Mouse (Mus musculus) MEL (cell line): ENCODE results near the gene Mrps18b. TPM values are rescaled to one million over a fixed set of nuclear protein-coding genes. Genes with fewer than 3 reads are reported as not detected.

Experiments used
- DNase-seq: peaks from one replicate; pipeline ENCODE4 v3.0.0; 2011; ENCODE audit warnings: low read depth, low spot score
- H3K27ac ChIP-seq: 2 replicates; pipeline ENCODE4 v1.5.1; 2012; ENCODE audit warnings: low read depth, mild to moderate bottlenecking, control low read depth, low read length, moderate library complexity; ENCODE audit not compliant: control insufficient read depth
- H3K27me3 ChIP-seq, 2 experiments: fragments of 150-350 bp in 1 of 2; sonication (generic) in 1 of 2; 2 replicates each; pipeline ENCODE4 v1.6.1; 2012; ENCODE audit warnings: low read length in 2 of 2, mild to moderate bottlenecking in 2 of 2, improper control_type of control experiment in 1 of 2, moderate library complexity in 1 of 2; ENCODE audit not compliant: insufficient read depth in 2 of 2, control insufficient read depth in 1 of 2
- H3K36me3 ChIP-seq, 2 experiments: 2 replicates each; pipeline ENCODE4 v1.6.1; 2012 to 2014; ENCODE audit warnings: low read length in 2 of 2, improper control_type of control experiment in 1 of 2, inconsistent platforms in 1 of 2, mild to moderate bottlenecking in 1 of 2; ENCODE audit not compliant: insufficient read depth in 2 of 2, control insufficient read depth in 1 of 2
- H3K4me1 ChIP-seq, 2 experiments: fragments of 150-350 bp in 1 of 2; sonication (generic) in 1 of 2; 2 replicates each; pipeline ENCODE4 v1.6.1; 2012; ENCODE audit warnings: low read length in 2 of 2, improper control_type of control experiment in 1 of 2, mild to moderate bottlenecking in 1 of 2; ENCODE audit not compliant: insufficient read depth in 2 of 2, control insufficient read depth in 1 of 2
- H3K4me3 ChIP-seq, 2 experiments: fragments of 150-350 bp in 1 of 2; sonication (generic) in 1 of 2; 2 replicates each; pipeline ENCODE4 v1.5.1; 2012; ENCODE audit warnings: low read depth in 2 of 2, low read length in 2 of 2, mild to moderate bottlenecking in 2 of 2, moderate library complexity in 2 of 2, control low read depth in 1 of 2, improper control_type of control experiment in 1 of 2; ENCODE audit not compliant: control insufficient read depth in 1 of 2, insufficient read depth in 1 of 2
- H3K79me2 ChIP-seq: 2 replicates; pipeline ENCODE4 v1.6.1; 2012; ENCODE audit warnings: mild to moderate bottlenecking, low read length, moderate library complexity; ENCODE audit not compliant: control insufficient read depth, poor library complexity, insufficient read depth
- H3K9ac ChIP-seq: 2 replicates; pipeline ENCODE4 v1.6.1; 2012; ENCODE audit warnings: low read depth, mild to moderate bottlenecking, control low read depth, low read length, moderate library complexity; ENCODE audit not compliant: control insufficient read depth, poor library complexity, severe bottlenecking
- H3K9me3 ChIP-seq: fragments of 150-350 bp; sonication (generic); replicated peaks from 2 replicates; pipeline ENCODE4 v1.6.1; 2012; ENCODE audit warnings: mild to moderate bottlenecking, low read length, improper control_type of control experiment, moderate library complexity; ENCODE audit not compliant: insufficient read depth
- BHLHE40 ChIP-seq: IDR thresholded peaks from 2 replicates; pipeline ENCODE4 v1.6.1; 2012; ENCODE audit warnings: low read depth, mild to moderate bottlenecking, inconsistent platforms, low read length, improper control_type of control experiment, borderline replicate concordance
- CHD1 ChIP-seq: IDR thresholded peaks from 2 replicates; pipeline ENCODE4 v1.6.1; 2012; ENCODE audit warnings: low read depth, mild to moderate bottlenecking, inconsistent platforms, low read length, improper control_type of control experiment
- CHD2 ChIP-seq: IDR thresholded peaks from 2 replicates; pipeline ENCODE4 v1.6.1; 2011; ENCODE audit warnings: low read length, improper control_type of control experiment
- CTCF ChIP-seq, 3 experiments: IDR thresholded peaks in 2 of 3; conservative IDR thresholded peaks in 1 of 3; 2 replicates each; pipeline ENCODE4 v1.5.1; 2011 to 2012; ENCODE audit warnings: low read length in 3 of 3, low read depth in 2 of 3, mild to moderate bottlenecking in 2 of 3, improper control_type of control experiment in 1 of 3, inconsistent platforms in 1 of 3, mixed read lengths in 1 of 3, moderate library complexity in 1 of 3; ENCODE audit not compliant: control insufficient read depth in 1 of 3, insufficient read depth in 1 of 3, poor library complexity in 1 of 3, severe bottlenecking in 1 of 3
- E2F4 ChIP-seq: IDR thresholded peaks from 2 replicates; pipeline ENCODE4 v1.6.1; 2011; ENCODE audit warnings: low read depth, low read length, improper control_type of control experiment, borderline replicate concordance
- ELF1 ChIP-seq: IDR thresholded peaks from 2 replicates; pipeline ENCODE4 v1.6.1; 2014; ENCODE audit warnings: low read depth, mild to moderate bottlenecking, inconsistent platforms, low read length, improper control_type of control experiment, moderate library complexity
- EP300 ChIP-seq, 2 experiments: IDR thresholded peaks; 2 replicates each; pipeline ENCODE4 v1.6.1; 2011; ENCODE audit warnings: improper control_type of control experiment in 2 of 2, low read length in 2 of 2, low read depth in 1 of 2, mild to moderate bottlenecking in 1 of 2
- ETS1 ChIP-seq: IDR thresholded peaks from 2 replicates; pipeline ENCODE4 v1.6.1; 2012; ENCODE audit warnings: low read depth, mild to moderate bottlenecking, inconsistent platforms, low read length, improper control_type of control experiment, moderate library complexity
- GABPA ChIP-seq: IDR thresholded peaks from 2 replicates; pipeline ENCODE4 v1.6.1; 2012; ENCODE audit warnings: low read depth, mild to moderate bottlenecking, inconsistent platforms, low read length, improper control_type of control experiment, moderate library complexity
- KAT2A ChIP-seq: conservative IDR thresholded peaks from 2 replicates; pipeline ENCODE4 v1.6.1; 2012; ENCODE audit warnings: low read depth, low read length, improper control_type of control experiment, inconsistent platforms
- MAFK ChIP-seq: IDR thresholded peaks from 2 replicates; pipeline ENCODE4 v1.6.1; 2011; ENCODE audit warnings: low read depth, mild to moderate bottlenecking, low read length, improper control_type of control experiment, borderline replicate concordance
- MAX ChIP-seq: IDR thresholded peaks from 2 replicates; pipeline ENCODE4 v1.6.1; 2011; ENCODE audit warnings: low read length, improper control_type of control experiment
- MAZ ChIP-seq: IDR thresholded peaks from 2 replicates; pipeline ENCODE4 v1.6.1; 2012; ENCODE audit warnings: low read depth, mild to moderate bottlenecking, inconsistent platforms, low read length, improper control_type of control experiment
- MEF2A ChIP-seq: IDR thresholded peaks from 2 replicates; pipeline ENCODE4 v1.6.1; 2014; ENCODE audit warnings: low read depth, mild to moderate bottlenecking, inconsistent platforms, low read length, improper control_type of control experiment; ENCODE audit not compliant: poor library complexity, insufficient replicate concordance, severe bottlenecking; ENCODE audit errors: extremely low read depth
- MYC ChIP-seq: IDR thresholded peaks from 2 replicates; pipeline ENCODE4 v1.6.1; 2011; ENCODE audit warnings: low read depth, mild to moderate bottlenecking, low read length, improper control_type of control experiment, moderate library complexity
- NELFE ChIP-seq: IDR thresholded peaks from 2 replicates; pipeline ENCODE4 v1.6.1; 2011; ENCODE audit warnings: low read depth, low read length, improper control_type of control experiment
- POLR2A ChIP-seq, 2 experiments: IDR thresholded peaks; 2 replicates each; pipeline ENCODE4 v1.6.1; 2011 to 2012; ENCODE audit warnings: low read length in 2 of 2, mild to moderate bottlenecking in 2 of 2, control low read depth in 1 of 2, improper control_type of control experiment in 1 of 2, low read depth in 1 of 2, moderate library complexity in 1 of 2; ENCODE audit not compliant: control insufficient read depth in 1 of 2, insufficient read depth in 1 of 2, poor library complexity in 1 of 2
- POLR2AphosphoS2 ChIP-seq: IDR thresholded peaks from 2 replicates; pipeline ENCODE4 v1.6.1; 2011; ENCODE audit warnings: low read length, improper control_type of control experiment
- POLR2AphosphoS5 ChIP-seq: IDR thresholded peaks from 2 replicates; pipeline ENCODE4 v1.6.1; 2012; ENCODE audit warnings: low read depth, borderline replicate concordance, mild to moderate bottlenecking, inconsistent platforms, low read length, moderate library complexity, mixed read lengths
- RAD21 ChIP-seq: IDR thresholded peaks from 2 replicates; pipeline ENCODE4 v1.6.1; 2011; ENCODE audit warnings: mild to moderate bottlenecking, low read depth, low read length, improper control_type of control experiment
- UBTF ChIP-seq: IDR thresholded peaks from 2 replicates; pipeline ENCODE4 v1.6.1; 2012; ENCODE audit warnings: low read depth, mild to moderate bottlenecking, inconsistent platforms, low read length, improper control_type of control experiment, moderate library complexity, borderline replicate concordance; ENCODE audit not compliant: insufficient read depth
- USF1 ChIP-seq: IDR thresholded peaks from 2 replicates; pipeline ENCODE4 v1.6.1; 2014; ENCODE audit warnings: low read depth, mild to moderate bottlenecking, inconsistent platforms, low read length, improper control_type of control experiment, moderate library complexity
- USF2 ChIP-seq, 2 experiments: IDR thresholded peaks; 2 replicates each; pipeline ENCODE4 v1.6.1; 2011 to 2012; ENCODE audit warnings: improper control_type of control experiment in 2 of 2, low read length in 2 of 2, borderline replicate concordance in 1 of 2, inconsistent platforms in 1 of 2, low read depth in 1 of 2, mild to moderate bottlenecking in 1 of 2; ENCODE audit not compliant: insufficient read depth in 1 of 2
- ZC3H11A ChIP-seq: IDR thresholded peaks from 2 replicates; pipeline ENCODE4 v1.6.1; 2012; ENCODE audit warnings: low read depth, mild to moderate bottlenecking, inconsistent platforms, low read length, improper control_type of control experiment
- ZMIZ1 ChIP-seq: IDR thresholded peaks from 2 replicates; pipeline ENCODE4 v1.6.1; 2012; ENCODE audit warnings: low read depth, mild to moderate bottlenecking, inconsistent platforms, low read length, improper control_type of control experiment, moderate library complexity
- ZNF384 ChIP-seq: IDR thresholded peaks from 2 replicates; pipeline ENCODE4 v1.6.1; 2012; ENCODE audit warnings: low read depth, mild to moderate bottlenecking, inconsistent platforms, low read length, improper control_type of control experiment
- polyA plus RNA-seq, 2 experiments: library from polyadenylated mRNA; stranded (reverse) in 1 of 2; unstranded in 1 of 2; fragments of >175 nt in 1 of 2; fragments of >200 nt in 1 of 2; gene quantifications; 2 replicates each; pipeline versions ENCODE4 v1.2.1 to v1.2.4; 2012; ENCODE audit warnings: low replicate concordance in 2 of 2, low read depth in 1 of 2; ENCODE audit not compliant: insufficient read length in 2 of 2, insufficient read depth in 1 of 2, missing spikeins in 1 of 2
- total RNA-seq: library from RNA; depleted of rRNA; stranded (reverse); fragments of 300-350 nt; gene quantifications from 2 replicates; pipeline ENCODE4 v1.2.3, GENCODE M21; 2012

The Mrps18b gene
- total and polyA plus RNA-seq, 3 experiments: 179 to 239 TPM; not detected in 1

DNA sequence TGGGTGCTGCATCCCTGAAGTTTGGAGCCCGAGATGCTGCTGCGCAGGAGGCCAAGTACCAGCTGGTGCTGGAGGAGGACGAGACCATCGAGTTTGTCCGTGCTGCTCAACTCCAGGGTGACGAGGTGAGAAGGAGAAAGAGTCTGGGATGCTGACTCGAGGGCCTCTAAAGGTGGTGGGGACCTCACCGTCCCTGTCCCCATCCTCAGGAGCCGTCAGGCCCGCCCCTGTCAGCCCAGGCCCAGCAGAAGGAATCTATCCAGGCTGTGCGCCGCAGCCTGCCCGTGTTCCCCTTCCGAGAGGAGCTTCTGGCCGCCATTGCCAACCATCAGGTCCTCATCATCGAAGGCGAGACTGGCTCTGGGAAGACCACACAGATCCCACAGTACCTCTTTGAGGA, 33.3 kb downstream of the Mrps18b start:
- H3K27ac ChIP-seq: no peak overlapping the region

DNA sequence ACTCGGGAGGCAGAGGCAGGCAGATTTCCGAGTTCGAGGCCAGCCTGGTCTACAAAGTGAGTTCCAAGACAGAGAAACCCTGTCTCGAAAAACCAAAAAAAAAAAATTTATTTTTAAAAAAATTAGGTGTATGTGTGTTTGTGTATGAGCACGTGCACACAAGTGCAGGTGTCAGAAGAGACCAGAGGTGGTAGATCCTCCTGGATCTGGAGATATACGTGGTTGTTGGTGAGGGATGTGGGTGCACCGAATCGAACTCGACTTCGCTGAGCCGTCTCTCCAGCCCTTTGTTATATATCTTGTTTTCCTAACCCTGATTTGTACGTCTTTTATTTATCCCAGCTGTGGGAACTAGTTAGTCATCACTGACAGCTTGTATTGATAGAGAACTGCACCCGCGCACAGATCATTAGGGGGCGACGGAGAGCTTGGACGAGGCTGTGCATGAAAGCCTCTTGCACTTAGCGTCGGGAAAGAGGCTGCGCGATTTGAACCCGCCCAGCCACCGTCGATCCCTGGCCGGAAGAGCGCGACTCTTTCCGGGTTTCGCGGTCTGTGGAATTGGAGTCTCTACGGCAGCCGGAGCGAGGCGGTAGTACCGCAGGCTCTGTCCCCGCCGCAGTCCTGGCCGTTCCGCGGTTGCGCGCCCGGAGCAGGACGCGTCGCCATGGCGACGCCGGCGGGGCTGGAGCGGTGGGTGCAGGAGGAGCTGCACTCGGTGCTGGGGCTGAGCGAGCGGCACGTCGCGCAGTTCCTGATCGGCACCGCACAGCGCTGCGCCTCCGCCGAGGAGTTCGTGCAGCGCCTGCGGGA, 36.7 kb downstream of the Mrps18b start, which contains the start of gene Dhx16:
TSS of gene Dhx16 (plus strand) at position 575 of the 813 bp plus-strand sequence.
- Histone ChIP-seq H3K36me3 (peaks cover 0 to 8% of the 10 kb centered on the region in 2 experiments; a peak in 3 of 4 replicates), H3K4me3 (peak within 1 kb of the TSS; percentile 87 to 92), H3K9me3 (no peaks in the 10 kb centered on the region), H3K27ac (peak within 1 kb of the TSS; percentile 54), H3K79me2 (peaks cover 14% of the 10 kb centered on the region), H3K4me1 (peaks cover 2 to 12% of the 10 kb centered on the region in 2 experiments; a peak in 3 of 4 replicates), H3K27me3 (no peaks in the 10 kb centered on the region), H3K9ac (peak within 1 kb of the TSS; percentile 89)
- peak; percentile 98 for DNase-seq
- TF ChIP-seq USF1 (0 out of 2 replicates have a peak, but pooled peaks have one; percentile 20), ELF1 (peak; percentile 99), USF2 (IDR thresholded peaks at IDR 0.05; ENCODE audit: borderline replicate concordance in 1 of 2, insufficient read depth in 1 of 2, low read depth in 1 of 2, low read length in 2 of 2) (no peak), ZNF384 (no peak; the same call in 1 of the 2 replicates), ETS1 (peak; percentile 67), MAZ (peak; percentile 20; the same call in 1 of the 2 replicates), CHD2 (no peak), MAX (no peak; the same call in 1 of the 2 replicates), E2F4 (peak; percentile 25; the same call in 1 of the 2 replicates), MYC (0 out of 2 replicates have a peak, but pooled peaks have one; percentile 36), ZMIZ1 (no peak), ZC3H11A (peak; percentile 32), POLR2A (IDR thresholded peaks at IDR 0.05; ENCODE audit: control insufficient read depth in 1 of 2, insufficient read depth in 1 of 2, low read depth in 1 of 2, low read length in 2 of 2, poor library complexity in 1 of 2) (peak; percentile 59 to 83), GABPA (peak; percentile 49; the same call in 1 of the 2 replicates), MAFK (no peak), CHD1 (no peak), POLR2AphosphoS5 (no peak), EP300 (IDR thresholded peaks at IDR 0.05; ENCODE audit: low read depth in 1 of 2, low read length in 2 of 2) (no peak; a peak in 1 of 4 replicates), KAT2A (peak; percentile 85), UBTF (no peak), RAD21 (peak; percentile 56)

More for the DNA sequence above, 33.3 kb downstream of the Mrps18b start:
- H3K4me3 ChIP-seq: no peak overlapping the region
- no peaks in the 10 kb centered on the region for H3K9me3 ChIP-seq
- peaks cover 14% of the 10 kb centered on the region for H3K79me2 ChIP-seq
- no peaks in the 10 kb centered on the region for H3K27me3 ChIP-seq
- H3K36me3 ChIP-seq: peaks cover 2 to 4% of the 10 kb centered on the region in 2 experiments; a peak in 2 of 4 replicates
- TF ChIP-seq BHLHE40 (no peak), GABPA (no peak), UBTF (no peak), CTCF (IDR thresholded peaks at IDR 0.05 in 2 of 3, conservative IDR thresholded peaks at IDR 0.05 in 1 of 3; ENCODE audit: control insufficient read depth in 1 of 3, insufficient read depth in 1 of 3, low read depth in 2 of 3, low read length in 3 of 3, poor library complexity in 1 of 3, severe bottlenecking in 1 of 3) (no peak), NELFE (no peak), EP300 (IDR thresholded peaks at IDR 0.05; ENCODE audit: low read depth in 1 of 2, low read length in 2 of 2) (no peak), MAZ (no peak), MAFK (no peak), MAX (no peak), MEF2A (no peak), USF1 (no peak), POLR2AphosphoS2 (no peak), RAD21 (no peak), POLR2A (IDR thresholded peaks at IDR 0.05; ENCODE audit: control insufficient read depth in 1 of 2, insufficient read depth in 1 of 2, low read depth in 1 of 2, low read length in 2 of 2, poor library complexity in 1 of 2) (no peak), ZMIZ1 (no peak), MYC (no peak)
- no peak for DNase-seq
- no peak overlapping the region for H3K9ac ChIP-seq
- H3K4me1 ChIP-seq: peaks cover 2 to 7% of the 10 kb centered on the region in 2 experiments; a peak in 2 of 4 replicates
